Mouse (Mus musculus) mammary gland, adult 2 months (tissue): ENCODE data around the gene 1810030O07Rik. TPM values are rescaled to one million over a fixed set of nuclear protein-coding genes. Genes with fewer than 3 reads are reported as not detected.

Source experiments
- polyA plus RNA-seq: library from polyadenylated mRNA; depleted of rRNA; stranded (reverse); fragments of >200 nt; gene quantifications from 2 replicates; pipeline ENCODE4 v1.2.3, GENCODE M21; 2012; ENCODE audit warnings: low replicate concordance; rRNA removed

1810030O07Rik gene
- polyA plus RNA-seq = 10.7 and 16.7 TPM in 2 replicates

DNA sequence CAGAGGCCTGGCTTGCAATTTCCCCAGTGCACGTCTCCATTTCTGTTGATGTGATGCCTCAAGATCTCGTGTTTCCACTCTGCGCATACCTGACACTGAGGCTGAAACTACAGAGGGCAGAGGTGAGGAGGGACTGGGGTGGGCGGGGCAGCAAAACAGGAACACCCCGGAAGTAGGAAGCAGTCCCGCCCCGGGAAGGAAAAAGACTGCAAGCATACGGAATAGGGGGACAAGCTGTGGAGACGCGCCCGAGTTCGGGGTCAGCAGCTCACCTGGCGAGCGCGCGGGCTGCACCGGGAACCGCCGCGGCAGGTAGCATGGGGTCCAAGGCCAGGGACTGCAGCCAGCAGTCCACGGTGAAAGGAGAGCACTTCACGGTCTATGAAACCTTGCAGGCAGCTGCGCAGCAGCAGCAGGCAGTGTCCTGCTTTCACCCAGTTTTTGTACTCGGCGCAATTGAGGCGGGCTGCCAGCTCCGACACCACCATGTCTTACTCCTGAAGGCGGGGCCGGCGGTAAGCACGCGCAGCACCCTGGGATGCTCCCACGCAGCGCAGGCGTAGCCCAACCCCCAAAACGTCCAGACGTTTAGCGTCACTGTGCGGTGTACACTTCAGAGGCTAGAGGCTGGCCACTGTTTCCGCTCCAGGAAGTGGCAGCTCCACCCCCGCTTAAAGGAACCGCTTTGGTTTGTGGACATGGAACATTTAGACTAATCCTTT is at the start of gene 1810030O07Rik:
Gene 1810030O07Rik, minus strand, starts transcription at position 615 of the 722 bp plus-strand sequence.

Other genes starting within 250 kb of the 1810030O07Rik start
- gene Atp6ap2, start 85.9 kb downstream of the 1810030O07Rik start, polyA plus RNA-seq = 7.5 and 16.4 TPM in 2 replicates
- 13.0 and 22.9 TPM in 2 replicates for gene Med14, start 88.4 kb upstream of the 1810030O07Rik start, polyA plus RNA-seq